Mouse (Mus musculus): Measurements from ENCODE around the gene Cntrl. TPM values are rescaled to one million over a fixed set of nuclear protein-coding genes. Genes with fewer than 3 reads are reported as not detected.

The Cntrl gene
- polyA plus RNA-seq, 1 experiment from 2014 or later: 23.7 TPM

DNA sequence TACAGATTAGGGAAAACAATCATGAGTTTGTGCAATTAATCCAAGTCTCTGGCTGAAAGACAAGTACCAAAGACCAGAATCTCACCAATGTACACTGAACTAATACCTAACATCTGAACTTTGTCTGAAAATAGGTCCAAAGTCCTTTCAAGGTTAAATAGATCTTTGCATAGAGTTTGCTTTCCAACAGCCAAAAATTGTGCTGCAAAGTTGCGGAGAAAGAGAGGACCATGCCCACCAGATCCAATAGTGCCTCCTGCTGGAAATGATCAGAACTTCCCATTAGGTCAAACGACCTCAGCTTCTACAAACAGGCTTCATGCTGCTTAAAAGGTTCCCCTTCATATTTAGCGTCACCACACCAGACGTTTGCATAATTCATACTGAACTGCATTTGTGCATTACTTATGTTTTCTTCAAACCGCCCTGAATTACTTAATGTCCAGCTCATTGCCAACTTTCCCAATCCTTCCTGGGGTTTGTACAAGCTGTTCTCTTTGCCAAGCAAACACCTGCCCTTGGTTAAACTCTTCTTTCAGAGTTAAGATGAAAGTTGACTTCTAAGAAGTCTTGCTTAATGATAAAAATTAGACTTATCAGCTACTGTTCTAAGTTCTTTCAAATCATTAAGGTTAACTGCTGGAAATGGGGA, 1.2 kb upstream of the Cntrl start:
- no peak overlapping the region for H3K9ac ChIP-seq (ENCODE audit: low read length)
- H3K36me3 ChIP-seq (ENCODE audit: control insufficient read depth, insufficient read depth, low read length): no peaks in the 10 kb centered on the region
- peaks cover 4% of the 10 kb centered on the region for H3K4me1 ChIP-seq (replicated peaks; ENCODE audit: control insufficient read depth, insufficient read depth, low read length)
- no peak overlapping the region for H3K4me3 ChIP-seq (ENCODE audit: low read length)
- H3K9me3 ChIP-seq (ENCODE audit: control insufficient read depth, low read length): no peaks in the 10 kb centered on the region
- no peak overlapping the region for H3K27ac ChIP-seq (ENCODE audit: low read length)
- no peak overlapping the region for H3K4me2 ChIP-seq (ENCODE audit: low read depth, low read length)
- WGBS: 49% methylated on average over 5 of the region's 5 CpGs
- H3K27me3 ChIP-seq (ENCODE audit: control insufficient read depth, insufficient read depth, low read depth, low read length): no peaks in the 10 kb centered on the region
- no peak for ATAC-seq (ENCODE audit: low read depth)

DNA sequence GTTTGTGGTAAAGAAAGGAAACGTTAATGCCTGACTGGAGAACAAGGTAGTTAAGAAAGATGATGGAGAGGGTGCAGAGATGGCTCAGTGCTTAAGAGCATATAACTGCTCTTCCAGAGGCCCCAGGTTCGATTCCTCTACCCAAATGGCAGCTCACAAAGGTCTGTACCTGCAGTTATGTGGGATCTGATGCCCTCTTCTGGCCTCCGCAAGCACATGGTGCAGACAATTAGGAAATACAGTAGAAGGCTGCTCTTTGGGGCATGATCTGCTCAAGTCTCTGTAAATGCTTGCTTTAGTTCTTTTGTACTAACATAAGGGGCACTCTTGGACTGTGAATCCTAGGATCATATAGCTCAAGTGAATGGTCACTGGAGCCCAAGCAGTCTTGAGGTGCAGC, 580 bp upstream of the Cntrl start:
- H3K27ac ChIP-seq (ENCODE audit: low read length): peak overlapping the region; percentile 86
- no peaks in the 10 kb centered on the region for H3K9me3 ChIP-seq (ENCODE audit: control insufficient read depth, low read length)
- H3K36me3 ChIP-seq (ENCODE audit: control insufficient read depth, insufficient read depth, low read length): no peaks in the 10 kb centered on the region
- H3K4me2 ChIP-seq (ENCODE audit: low read depth, low read length): peak overlapping the region; percentile 65
- H3K9ac ChIP-seq (ENCODE audit: low read length): peak overlapping the region; percentile 77
- WGBS: 19% methylated on average over 3 of the region's 3 CpGs
- peak; percentile 63 for ATAC-seq (ENCODE audit: low read depth)
- H3K4me1 ChIP-seq (replicated peaks; ENCODE audit: control insufficient read depth, insufficient read depth, low read length): peaks cover 4% of the 10 kb centered on the region
- peak overlapping the region; percentile 82 for H3K4me3 ChIP-seq (ENCODE audit: low read length)
- no peaks in the 10 kb centered on the region for H3K27me3 ChIP-seq (ENCODE audit: control insufficient read depth, insufficient read depth, low read depth, low read length)

DNA sequence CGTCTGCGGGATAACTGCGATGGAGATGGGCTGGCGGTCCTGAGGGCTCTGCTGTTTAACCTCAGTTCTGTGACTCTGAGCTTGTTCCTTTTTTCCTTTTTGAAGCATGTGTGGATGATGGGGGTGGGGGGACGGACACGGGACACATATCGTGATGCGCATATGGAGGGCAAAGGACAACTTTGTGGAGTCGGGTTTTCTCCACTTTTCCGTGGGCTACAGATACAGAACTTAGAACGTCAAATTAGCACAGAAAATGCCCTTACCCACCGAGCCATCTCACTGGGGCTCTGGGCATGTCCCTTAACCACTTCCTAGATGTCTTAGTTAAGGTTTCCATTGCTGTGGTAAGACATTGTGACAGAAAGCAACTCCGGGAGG, 622 bp downstream of the Cntrl start:
- Histone ChIP-seq H3K4me1 (replicated peaks; ENCODE audit: control insufficient read depth, insufficient read depth, low read length) (peaks cover 4% of the 10 kb centered on the region), H3K4me2 (ENCODE audit: low read depth, low read length) (peak overlapping the region; percentile 65), H3K36me3 (ENCODE audit: control insufficient read depth, insufficient read depth, low read length) (no peaks in the 10 kb centered on the region), H3K27ac (ENCODE audit: low read length) (peak overlapping the region; percentile 86), H3K27me3 (ENCODE audit: control insufficient read depth, insufficient read depth, low read depth, low read length) (no peaks in the 10 kb centered on the region), H3K9me3 (ENCODE audit: control insufficient read depth, low read length) (no peaks in the 10 kb centered on the region), H3K9ac (ENCODE audit: low read length) (peak overlapping the region; percentile 77), H3K4me3 (ENCODE audit: low read length) (peak overlapping the region; percentile 82)
- 1% methylated on average over 13 of the region's 13 CpGs for WGBS
- no peak for ATAC-seq (ENCODE audit: low read depth)

DNA sequence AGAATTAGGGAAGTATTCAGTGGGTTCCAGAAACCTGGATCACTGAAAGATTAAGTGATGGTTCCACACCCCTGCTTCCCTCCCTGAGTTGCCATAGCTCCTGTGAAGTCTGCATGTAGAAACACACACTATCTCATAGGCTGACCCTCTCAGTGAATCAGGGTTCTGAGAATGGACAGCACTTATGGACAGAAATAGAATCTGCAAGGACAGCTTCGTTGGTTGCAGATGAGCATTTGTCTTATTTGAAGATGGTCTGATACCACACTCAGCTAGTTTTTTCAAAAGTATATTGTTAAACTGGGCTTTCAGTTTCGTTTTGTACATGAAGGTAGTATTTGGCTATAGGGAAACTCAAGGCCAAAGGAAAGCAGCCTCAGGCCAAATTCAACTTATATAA, 1.2 kb downstream of the Cntrl start:
- no peak for ATAC-seq (ENCODE audit: low read depth)
- H3K9me3 ChIP-seq (ENCODE audit: control insufficient read depth, low read length): no peaks in the 10 kb centered on the region
- no peaks in the 10 kb centered on the region for H3K27me3 ChIP-seq (ENCODE audit: control insufficient read depth, insufficient read depth, low read depth, low read length)
- peak overlapping the region; percentile 10; the same call in 1 of the 2 replicates for H3K4me3 ChIP-seq (ENCODE audit: low read length)
- WGBS: 70% methylated on average over 2 of the region's 2 CpGs
- H3K4me1 ChIP-seq (replicated peaks; ENCODE audit: control insufficient read depth, insufficient read depth, low read length): peaks cover 4% of the 10 kb centered on the region
- no peak overlapping the region for H3K9ac ChIP-seq (ENCODE audit: low read length)
- no peak overlapping the region for H3K27ac ChIP-seq (ENCODE audit: low read length)
- H3K36me3 ChIP-seq (ENCODE audit: control insufficient read depth, insufficient read depth, low read length): no peaks in the 10 kb centered on the region
- peak overlapping the region; percentile 27; the same call in 1 of the 2 replicates for H3K4me2 ChIP-seq (ENCODE audit: low read depth, low read length)

DNA sequence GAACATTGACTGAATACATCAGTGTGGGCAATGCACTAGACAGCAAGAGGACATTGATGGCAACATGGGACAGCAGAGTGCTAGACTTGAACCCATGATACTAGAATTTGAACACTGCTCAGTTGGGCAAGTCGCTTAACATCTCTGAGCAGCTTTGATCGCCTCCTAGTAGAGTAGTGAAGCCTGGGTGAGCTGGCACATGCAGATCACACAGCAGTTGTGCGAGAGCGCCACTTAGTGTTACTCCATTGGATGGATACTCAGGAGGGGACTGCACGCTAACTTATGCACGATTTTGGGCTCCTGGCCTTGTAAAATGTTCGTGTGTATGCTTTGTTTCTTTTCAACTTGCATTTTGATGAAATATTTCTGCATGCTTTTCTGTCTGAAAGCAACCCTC, 15.4 kb downstream of the Cntrl start:
- Histone ChIP-seq H3K4me1 (replicated peaks; ENCODE audit: control insufficient read depth, insufficient read depth, low read length) (no peaks in the 10 kb centered on the region), H3K27me3 (ENCODE audit: control insufficient read depth, insufficient read depth, low read depth, low read length) (no peaks in the 10 kb centered on the region), H3K4me2 (ENCODE audit: low read depth, low read length) (no peak overlapping the region), H3K9me3 (ENCODE audit: control insufficient read depth, low read length) (no peaks in the 10 kb centered on the region), H3K9ac (ENCODE audit: low read length) (no peak overlapping the region), H3K4me3 (ENCODE audit: low read length) (no peak overlapping the region), H3K27ac (ENCODE audit: low read length) (no peak overlapping the region), H3K36me3 (ENCODE audit: control insufficient read depth, insufficient read depth, low read length) (peaks cover 3% of the 10 kb centered on the region; the same call in 1 of the 2 replicates)
- 72% methylated on average over 7 of the region's 7 CpGs for WGBS
- no peak for ATAC-seq (ENCODE audit: low read depth)

DNA sequence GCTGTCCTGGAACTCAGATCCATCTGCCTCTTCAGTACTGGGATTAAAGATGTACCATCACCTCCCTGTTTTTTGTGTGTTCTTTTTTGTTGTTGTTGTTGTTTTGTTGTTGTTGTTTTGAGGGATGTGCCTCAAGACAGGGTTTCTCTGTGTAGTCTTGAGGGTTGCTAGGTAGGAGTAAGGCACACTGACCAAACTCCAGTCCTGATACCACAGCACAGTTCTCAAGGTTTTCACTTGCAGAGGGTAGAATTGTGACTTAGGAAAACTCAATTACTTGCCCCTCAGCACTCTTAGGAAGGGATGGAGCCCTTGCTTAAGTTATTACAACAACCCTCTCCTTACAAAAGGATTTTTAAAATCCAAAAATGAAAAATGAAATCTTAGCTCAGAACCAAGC, 22.2 kb downstream of the Cntrl start:
- Histone ChIP-seq H3K36me3 (ENCODE audit: control insufficient read depth, insufficient read depth, low read length) (0 out of 2 replicates have a peak, but pooled peaks cover 4% of the 10 kb centered on the region), H3K4me3 (ENCODE audit: low read length) (no peak overlapping the region), H3K27ac (ENCODE audit: low read length) (peak overlapping the region; percentile 79), H3K27me3 (ENCODE audit: control insufficient read depth, insufficient read depth, low read depth, low read length) (no peaks in the 10 kb centered on the region), H3K9me3 (ENCODE audit: control insufficient read depth, low read length) (no peaks in the 10 kb centered on the region), H3K9ac (ENCODE audit: low read length) (peak overlapping the region; percentile 52; the same call in 1 of the 2 replicates), H3K4me2 (ENCODE audit: low read depth, low read length) (peak overlapping the region; percentile 31), H3K4me1 (replicated peaks; ENCODE audit: control insufficient read depth, insufficient read depth, low read length) (peaks cover 10% of the 10 kb centered on the region)
- no peak for ATAC-seq (ENCODE audit: low read depth)

DNA sequence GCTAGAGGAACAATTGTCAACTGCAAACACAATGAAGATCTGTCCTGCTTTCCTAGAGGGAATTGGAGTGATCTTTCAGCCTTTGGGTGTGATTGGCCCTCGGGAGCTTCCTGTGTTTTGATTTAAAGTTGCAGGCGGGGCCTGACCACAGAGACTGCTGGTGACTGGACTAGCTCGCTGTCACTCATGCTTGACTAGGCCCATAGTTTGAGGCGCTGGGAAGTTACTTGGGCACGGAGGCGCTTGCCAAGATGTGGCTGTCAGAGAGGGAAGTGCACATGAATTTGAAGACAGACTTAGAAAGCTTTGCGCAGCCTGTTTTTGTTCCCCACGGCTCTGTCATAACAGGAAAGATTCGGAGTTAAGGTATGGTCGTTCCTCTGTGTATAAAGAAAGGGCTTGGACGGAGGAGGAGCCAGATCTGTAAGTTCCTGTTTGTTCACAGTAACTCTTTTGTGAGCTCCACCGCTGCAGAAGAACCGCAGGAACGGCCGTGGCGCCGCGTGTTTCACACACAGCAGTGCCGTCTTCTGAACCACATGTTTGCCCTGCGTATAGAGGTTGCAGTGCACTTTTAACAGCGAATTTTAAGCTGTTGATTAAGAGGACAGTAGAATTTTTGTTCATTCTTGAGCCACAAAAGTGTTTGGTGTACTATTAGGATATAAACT, 22.8 kb downstream of the Cntrl start:
- peak; percentile 100 for ATAC-seq (ENCODE audit: low read depth)
- Histone ChIP-seq H3K27me3 (ENCODE audit: control insufficient read depth, insufficient read depth, low read depth, low read length) (no peaks in the 10 kb centered on the region), H3K27ac (ENCODE audit: low read length) (peak overlapping the region; percentile 79), H3K9me3 (ENCODE audit: control insufficient read depth, low read length) (no peaks in the 10 kb centered on the region), H3K4me2 (ENCODE audit: low read depth, low read length) (peak overlapping the region; percentile 74), H3K9ac (ENCODE audit: low read length) (peak overlapping the region; percentile 54), H3K4me1 (replicated peaks; ENCODE audit: control insufficient read depth, insufficient read depth, low read length) (peaks cover 10% of the 10 kb centered on the region), H3K4me3 (ENCODE audit: low read length) (peak overlapping the region; percentile 50), H3K36me3 (ENCODE audit: control insufficient read depth, insufficient read depth, low read length) (peaks cover 7% of the 10 kb centered on the region)
- WGBS: under 1% methylated on average over 21 of the region's 21 CpGs

DNA sequence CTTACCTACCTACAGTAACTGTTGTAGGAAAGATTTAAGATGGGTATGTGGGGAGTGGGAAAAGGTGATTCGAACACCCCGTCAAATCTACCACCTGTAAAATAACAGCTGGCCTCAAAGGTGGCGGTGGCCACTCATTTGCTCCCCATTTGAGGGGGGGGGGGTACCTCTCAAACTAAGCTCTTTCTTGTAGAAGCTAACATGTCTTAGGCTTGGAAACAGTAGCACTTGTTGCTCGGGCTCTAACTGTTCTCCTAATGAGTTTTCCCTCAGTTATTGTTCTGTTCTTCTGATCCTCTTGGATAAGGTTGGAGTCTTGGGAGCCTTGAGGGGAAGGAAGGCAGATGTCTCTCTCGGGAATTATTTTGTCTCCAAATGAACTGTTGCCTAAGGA, 23.4 kb downstream of the Cntrl start:
- H3K4me3 ChIP-seq (ENCODE audit: low read length): peak overlapping the region; percentile 50
- ATAC-seq (ENCODE audit: low read depth): no peak
- WGBS: 3% methylated on average over 5 of the region's 5 CpGs
- peaks cover 10% of the 10 kb centered on the region for H3K4me1 ChIP-seq (replicated peaks; ENCODE audit: control insufficient read depth, insufficient read depth, low read length)
- peak overlapping the region; percentile 79 for H3K27ac ChIP-seq (ENCODE audit: low read length)
- H3K9ac ChIP-seq (ENCODE audit: low read length): peak overlapping the region; percentile 54
- H3K9me3 ChIP-seq (ENCODE audit: control insufficient read depth, low read length): no peaks in the 10 kb centered on the region
- no peaks in the 10 kb centered on the region for H3K27me3 ChIP-seq (ENCODE audit: control insufficient read depth, insufficient read depth, low read depth, low read length)
- peaks cover 12% of the 10 kb centered on the region for H3K36me3 ChIP-seq (ENCODE audit: control insufficient read depth, insufficient read depth, low read length)
- H3K4me2 ChIP-seq (ENCODE audit: low read depth, low read length): peak overlapping the region; percentile 74

DNA sequence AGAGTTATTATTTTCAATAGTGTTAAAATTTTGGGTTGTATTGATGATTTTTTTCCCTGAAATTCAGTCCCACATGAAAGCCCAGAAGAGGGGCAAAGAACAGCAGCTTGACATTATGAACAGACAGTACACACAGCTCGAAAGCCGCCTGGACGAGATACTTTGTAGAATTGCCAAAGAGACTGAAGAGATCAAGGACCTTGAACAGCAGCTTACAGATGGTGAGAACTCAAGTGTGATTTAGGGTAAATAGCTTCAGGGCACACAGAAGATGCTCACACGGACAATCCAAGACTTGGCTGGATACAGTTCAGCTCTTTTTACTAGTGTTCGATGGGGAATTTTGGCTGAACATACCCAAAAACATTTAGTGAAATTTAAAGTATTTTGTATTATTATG, 24.6 kb downstream of the Cntrl start:
- Histone ChIP-seq H3K9me3 (ENCODE audit: control insufficient read depth, low read length) (no peaks in the 10 kb centered on the region), H3K36me3 (ENCODE audit: control insufficient read depth, insufficient read depth, low read length) (peaks cover 20% of the 10 kb centered on the region), H3K4me2 (ENCODE audit: low read depth, low read length) (no peak overlapping the region), H3K27ac (ENCODE audit: low read length) (no peak overlapping the region), H3K4me3 (ENCODE audit: low read length) (no peak overlapping the region), H3K27me3 (ENCODE audit: control insufficient read depth, insufficient read depth, low read depth, low read length) (no peaks in the 10 kb centered on the region), H3K4me1 (replicated peaks; ENCODE audit: control insufficient read depth, insufficient read depth, low read length) (peaks cover 10% of the 10 kb centered on the region), H3K9ac (ENCODE audit: low read length) (no peak overlapping the region)
- 52% methylated on average over 5 of the region's 5 CpGs for WGBS
- no peak for ATAC-seq (ENCODE audit: low read depth)

Measured in lung, embryonic 16.5 days (tissue).